Mouse (Mus musculus) cerebellum, adult 18-20 months (tissue): ENCODE results near the gene Olfr1164.

Experiments
- DNase-seq, 2 experiments: peaks; one replicate each; pipeline ENCODE4 v3.0.0; 2021

Olfr1164 gene

DNA sequence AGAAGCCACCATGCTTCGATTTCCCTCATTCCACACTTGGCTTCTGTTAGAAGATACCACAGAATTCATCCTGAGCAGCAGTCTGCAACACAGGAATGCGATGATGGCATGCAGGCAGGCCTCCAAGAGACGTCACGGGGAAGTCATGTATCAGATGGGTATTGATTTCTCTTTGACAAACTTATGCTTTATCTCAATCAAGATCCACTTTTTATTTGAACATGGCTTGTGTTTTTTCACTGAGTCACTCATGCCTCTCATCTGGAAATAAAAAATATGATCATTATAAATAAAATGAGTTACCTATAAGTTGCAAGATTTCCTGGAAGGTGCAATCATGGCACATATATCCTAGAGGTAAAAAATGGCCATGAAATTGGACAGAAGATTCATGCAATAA is at the start of gene Olfr1164:
TSS of gene Olfr1164 (minus strand) at position 101 of the 400 bp plus-strand sequence.
- DNase-seq: no peak

- DNase-seq: no peak
Measured at GRCm38 (mm10) chr2:88128172-88128571, 34.4 kb upstream of the Olfr1164 start, which contains the start of gene Olfr1166. Gene Olfr1166, minus strand, starts transcription at chr2:88128272.

DNA sequence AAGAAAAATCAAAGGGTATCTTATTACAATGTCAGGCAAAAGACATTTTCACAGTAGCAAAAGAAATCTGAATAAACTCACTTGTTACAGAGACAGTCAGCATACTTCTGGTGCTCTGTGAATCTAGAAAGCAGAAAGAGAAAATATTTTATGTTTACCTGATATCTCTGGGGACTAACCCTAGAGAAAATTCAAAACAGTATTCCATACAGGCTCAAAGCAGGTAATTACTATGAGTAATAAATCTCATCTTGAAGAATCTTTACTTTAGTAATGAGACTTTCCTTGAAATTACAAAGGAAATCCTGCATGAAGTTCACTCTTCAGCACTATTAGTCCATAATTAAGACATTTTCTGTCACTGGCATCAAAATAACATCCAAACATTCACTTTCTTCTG is 22.0 kb downstream of the Olfr1164 start, which contains the start of gene Olfr1163:
TSS of gene Olfr1163 (minus strand) at position 101 of the 400 bp plus-strand sequence.
- no peak for DNase-seq

DNA sequence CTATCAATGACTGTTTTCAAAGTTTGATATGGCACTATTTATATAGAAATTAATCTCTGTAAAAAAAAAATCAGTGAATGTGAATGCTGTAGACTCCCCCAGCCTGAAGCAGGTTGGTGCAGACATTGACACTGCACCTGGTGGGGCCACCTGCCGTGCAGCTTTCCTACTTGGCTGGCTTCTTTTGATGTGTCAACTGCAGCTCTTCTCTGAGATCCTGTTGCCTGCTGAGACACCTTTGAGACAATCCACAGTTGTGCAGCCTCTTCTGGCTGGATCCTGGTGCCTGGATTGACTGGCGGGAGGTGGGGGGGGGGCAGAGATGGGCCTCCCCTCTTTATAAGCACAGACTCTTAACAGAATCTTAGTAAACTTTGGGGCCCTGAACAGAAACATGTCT is 30.2 kb downstream of the Olfr1164 start:
- DNase-seq: no peak

DNA sequence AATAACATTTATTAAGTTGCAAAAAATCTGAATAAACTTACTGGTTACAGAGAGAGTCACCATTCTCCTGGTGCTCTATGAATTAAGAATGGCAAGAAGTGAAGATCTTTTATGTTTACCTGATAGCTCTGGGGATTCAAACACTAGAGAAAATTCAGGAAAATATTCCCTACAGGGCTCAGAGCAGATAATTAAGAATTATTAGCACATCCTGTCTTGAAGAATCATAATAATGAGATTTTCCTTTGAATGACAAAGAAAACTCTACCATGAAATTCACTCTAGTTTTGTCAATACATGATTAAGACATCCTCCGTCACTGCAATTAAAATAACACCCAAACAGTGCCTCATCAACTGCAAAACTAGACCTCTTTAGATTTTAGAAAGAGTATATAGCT is 42.7 kb downstream of the Olfr1164 start, which contains the start of gene Olfr1162:
TSS of gene Olfr1162 (minus strand) at position 101 of the 400 bp plus-strand sequence.
- DNase-seq: no peak
